Mouse (Mus musculus) frontal cortex, postnatal 14 days (tissue): ENCODE data around the gene Kcnh8.

Source experiments
- DNase-seq, 2 experiments: peaks; one replicate each; pipeline ENCODE4 v3.0.0; 2022; ENCODE audit warnings: low spot score in 2 of 2

Kcnh8 gene

GRCm38 (mm10) chr17:52602093-52602780 lies at the start of gene Kcnh8:
Gene Kcnh8 (plus strand): TSS chr17:52602709.
- DNase-seq, result peak; percentile 5

- DNase-seq, result peak; percentile 18 to 55
Measured at GRCm38 (mm10) chr17:52559961-52560720, 42.4 kb upstream of the Kcnh8 start.

- no peak for DNase-seq
Measured at GRCm38 (mm10) chr17:52565467-52566155, 36.9 kb upstream of the Kcnh8 start.

DNA sequence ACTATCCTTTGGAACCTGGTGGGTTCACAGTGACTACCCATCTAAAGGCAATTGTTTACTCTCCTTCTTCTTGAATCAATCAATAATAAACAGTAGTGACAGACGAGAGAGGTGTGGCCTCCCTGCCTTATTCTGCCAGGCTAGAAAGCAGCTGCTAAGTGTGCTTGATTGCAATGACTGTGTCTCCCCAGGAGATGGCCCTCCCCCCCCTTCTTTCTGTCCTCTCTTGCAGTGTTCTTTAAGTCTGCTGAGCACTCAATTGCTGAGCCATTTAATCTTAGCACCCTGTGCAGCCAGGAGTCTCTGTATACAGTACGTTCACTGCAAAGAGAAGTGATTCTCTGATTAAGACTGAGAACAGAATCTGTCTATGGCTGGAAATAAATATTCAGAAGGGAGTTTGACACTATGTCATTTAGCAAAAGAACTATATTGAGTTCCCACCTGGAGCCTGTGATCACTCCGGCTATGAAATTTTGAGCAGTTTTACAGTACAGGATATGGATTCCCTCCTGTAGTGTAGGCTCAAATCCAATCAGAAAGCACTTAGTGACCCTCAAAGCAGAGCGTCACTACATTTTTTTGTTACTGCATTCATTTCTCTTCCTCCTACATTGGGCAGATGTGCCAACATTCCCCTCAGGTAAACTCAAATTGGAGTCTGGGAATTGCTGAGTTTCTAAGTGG lies 32.8 kb upstream of the Kcnh8 start:
- no peak for DNase-seq

GRCm38 (mm10) chr17:52572229-52572628 lies 30.3 kb upstream of the Kcnh8 start:
- no peak for DNase-seq

DNA sequence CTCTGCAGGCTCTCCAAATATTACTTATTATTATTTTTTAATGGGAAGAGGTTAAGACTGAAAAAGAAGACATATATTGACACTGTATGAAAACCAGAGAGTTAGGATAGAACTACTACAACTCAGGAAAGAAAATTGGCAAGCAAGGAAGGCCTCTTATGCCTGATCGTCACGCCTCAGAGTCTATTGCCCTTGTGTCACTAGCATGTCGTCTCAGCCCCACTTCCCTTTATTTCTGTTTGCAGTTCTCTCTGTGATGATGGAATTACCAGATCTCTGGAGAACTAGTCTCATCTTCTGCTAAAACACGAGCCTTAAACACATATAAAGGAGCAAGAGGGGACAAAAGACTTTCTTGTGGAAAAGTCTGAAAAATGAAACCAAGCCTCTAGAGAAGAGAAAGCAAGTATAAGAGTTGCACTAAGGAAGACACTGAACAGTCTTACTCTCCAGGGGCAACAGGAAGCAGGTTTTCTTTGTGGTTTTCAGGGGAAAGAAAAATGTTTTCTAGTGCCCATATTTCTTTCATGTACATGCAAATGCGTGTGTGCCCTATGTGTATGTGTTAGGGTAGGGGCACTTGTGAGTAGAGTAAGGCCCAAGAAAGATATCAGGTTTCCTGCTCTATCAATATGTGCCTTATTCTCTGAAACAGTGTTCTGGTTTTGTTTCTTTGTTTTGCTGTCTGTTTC lies 10.9 kb upstream of the Kcnh8 start:
- DNase-seq, result no peak

DNA sequence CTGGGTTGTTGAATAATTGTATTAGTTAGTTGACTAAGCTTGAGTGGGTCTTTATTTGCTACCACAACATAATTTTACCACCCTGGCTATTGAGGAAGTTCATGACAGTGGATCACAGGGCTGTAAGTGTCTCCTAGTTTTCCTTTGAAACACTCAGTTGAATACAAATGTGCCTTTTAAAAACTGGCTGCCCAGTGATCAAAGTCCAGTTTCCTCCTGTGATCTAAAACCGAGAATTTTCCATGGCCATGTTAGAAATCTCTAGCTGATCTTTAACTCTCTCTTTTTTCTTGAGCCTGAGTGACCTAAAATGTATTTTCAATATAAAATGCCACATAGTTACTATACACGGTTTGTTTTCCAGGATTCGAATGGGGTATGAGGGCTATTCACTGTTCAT lies 3.4 kb upstream of the Kcnh8 start:
- DNase-seq, result no peak

DNA sequence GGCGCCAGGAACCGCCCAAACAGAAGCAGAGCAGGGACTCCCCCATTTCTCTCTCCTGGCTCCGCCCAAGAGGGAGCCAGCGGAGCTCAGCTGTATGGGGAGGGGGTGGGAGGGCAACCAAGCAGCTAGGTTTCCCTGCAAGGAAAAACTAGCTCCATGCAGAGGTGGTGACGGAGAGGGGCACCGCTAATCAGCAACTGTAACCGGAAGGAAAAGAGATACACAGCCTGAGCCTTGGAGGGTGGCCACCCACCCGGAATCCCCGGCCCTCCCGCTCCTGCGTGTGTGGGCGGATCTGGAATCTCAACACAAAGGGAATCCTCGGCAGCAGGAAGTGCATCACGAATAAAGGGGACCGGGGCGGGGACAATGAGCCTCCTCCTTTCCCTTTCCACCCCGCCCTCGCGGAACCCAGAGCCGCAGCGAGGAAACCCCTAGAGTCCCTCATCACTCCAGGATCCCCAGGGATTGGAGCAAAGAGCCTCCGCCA lies 1.6 kb upstream of the Kcnh8 start:
- peak; percentile 63 to 71 for DNase-seq

- no peak for DNase-seq
Measured at GRCm38 (mm10) chr17:52602781-52603170, 267 bp downstream of the Kcnh8 start.

- no peak for DNase-seq
Measured at GRCm38 (mm10) chr17:52603411-52603810, 902 bp downstream of the Kcnh8 start.

- DNase-seq, result no peak
Measured at GRCm38 (mm10) chr17:52611382-52611781, 8.9 kb downstream of the Kcnh8 start.

DNA sequence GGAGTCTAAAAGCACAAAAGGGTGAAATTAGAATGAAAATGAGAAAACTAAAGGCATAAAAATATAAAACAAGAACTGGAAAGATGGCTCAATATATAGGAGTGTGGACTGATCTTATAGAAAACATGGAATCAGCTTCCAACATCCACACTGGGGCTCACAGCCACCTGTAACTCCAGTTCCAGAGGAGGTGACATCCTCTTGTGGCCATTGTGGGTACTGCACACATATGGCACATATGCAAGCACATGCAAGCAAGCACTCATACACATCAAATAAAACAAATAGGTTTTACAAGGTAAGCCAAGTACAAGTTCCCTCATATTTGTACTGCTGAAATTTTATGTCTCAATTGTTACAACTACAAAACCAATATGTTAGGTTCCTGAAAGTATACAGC lies 46.7 kb downstream of the Kcnh8 start:
- DNase-seq, result no peak

GRCm38 (mm10) chr17:52691988-52692387 lies 89.5 kb downstream of the Kcnh8 start:
- DNase-seq, result no peak

DNA sequence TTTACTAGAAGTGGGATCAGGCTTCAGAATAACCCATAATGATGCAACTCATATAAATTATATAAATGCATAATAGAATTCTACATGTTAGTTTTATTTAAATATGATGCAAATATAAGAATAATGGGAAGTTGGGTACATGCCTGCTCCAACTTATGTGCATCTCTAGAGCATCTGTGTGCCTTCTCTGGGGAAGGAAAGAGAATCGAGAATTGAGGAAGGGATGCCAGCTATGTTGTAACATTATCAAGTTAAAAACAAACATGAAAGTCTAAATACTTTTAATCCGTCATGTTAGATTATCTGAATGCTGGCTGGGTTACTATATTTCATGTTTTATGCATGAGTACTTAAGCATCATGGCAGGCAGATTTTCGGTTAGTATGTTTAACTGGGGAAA lies 99.4 kb downstream of the Kcnh8 start:
- no peak for DNase-seq

- DNase-seq, result no peak
Measured at GRCm38 (mm10) chr17:52712319-52712718, 109.8 kb downstream of the Kcnh8 start.

GRCm38 (mm10) chr17:52722214-52722613 lies 119.7 kb downstream of the Kcnh8 start:
- no peak for DNase-seq

- DNase-seq, result no peak
Measured at GRCm38 (mm10) chr17:52728806-52729205, 126.3 kb downstream of the Kcnh8 start.

GRCm38 (mm10) chr17:52738436-52738835 lies 135.9 kb downstream of the Kcnh8 start:
- no peak for DNase-seq

GRCm38 (mm10) chr17:52788151-52788550 lies 185.6 kb downstream of the Kcnh8 start:
- no peak for DNase-seq

DNA sequence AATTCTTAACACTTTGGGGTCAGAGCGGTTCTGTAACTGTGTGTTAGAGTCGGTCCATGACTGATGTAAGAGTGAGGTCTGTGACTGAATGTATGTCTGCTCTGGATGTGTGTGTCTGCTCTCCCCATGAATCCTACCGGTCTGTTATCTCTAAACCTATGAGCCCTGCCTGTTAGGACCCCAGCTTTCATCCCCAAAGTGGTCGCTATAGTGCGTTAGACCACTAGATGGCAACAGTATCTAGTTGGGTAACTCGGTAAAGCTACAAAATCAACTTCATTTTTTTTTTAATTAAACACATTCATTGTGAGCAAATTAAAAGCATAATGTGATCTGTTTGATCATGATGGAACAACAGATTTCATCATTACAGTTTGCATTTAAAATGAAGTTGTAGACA lies 202.0 kb downstream of the Kcnh8 start:
- DNase-seq, result no peak

DNA sequence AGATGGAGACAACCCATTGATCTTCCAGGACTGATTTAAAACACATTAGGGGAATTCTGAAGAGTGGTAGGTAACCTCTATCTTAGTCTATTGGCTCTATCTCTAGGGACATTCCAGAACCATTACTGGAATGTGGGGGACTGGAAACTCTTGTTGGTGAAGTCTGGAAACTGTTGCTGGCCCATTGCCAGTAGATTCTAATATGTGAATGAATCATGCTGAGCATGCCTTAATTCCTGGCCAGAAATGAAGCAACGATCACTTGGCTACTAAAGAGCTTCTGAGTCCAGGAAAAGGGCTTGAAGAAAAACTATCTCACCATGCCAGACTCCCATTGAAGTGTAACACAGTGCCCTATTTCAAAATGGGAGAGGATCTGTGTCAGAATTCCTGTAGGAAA lies 208.3 kb downstream of the Kcnh8 start:
- no peak for DNase-seq
